Comparison of ENCODE assay signal across 13 mouse cellular contexts in genomic region chr11:5314330-5314741, GRCm38 (mm10). TPM values are rescaled to one million over a fixed set of nuclear protein-coding genes. Genes with fewer than 3 reads are reported as not detected.
DNase-seq lines count a peak whose midpoint lies in the region; ATAC-seq and TF ChIP-seq lines count a peak whose summit lies in the region.
"Had no signal": no experiment of that assay in that cellular context is flagged by ENCODE, and none has a peak within 500 bp of the region (broad histone marks: within the 10 kb centered on the region; RNA-seq: fewer than 3 reads in every experiment).

No protein-coding gene starts in this region.

- no peaks in the 10 kb centered on the region for H3K27me3 ChIP-seq in kidney, postnatal 0 days (ENCODE audit: insufficient read depth, low read length)
- H3K27me3 ChIP-seq in embryonic facial prominence, embryonic 13.5 days = no peaks in the 10 kb centered on the region
- H3K27me3 ChIP-seq in forebrain, postnatal 0 days (ENCODE audit: insufficient read depth, low read length) = no peaks in the 10 kb centered on the region
- no peaks in the 10 kb centered on the region for H3K27me3 ChIP-seq in midbrain, embryonic 15.5 days (replicated peaks)
- H3K27me3 ChIP-seq in liver, embryonic 12.5 days (replicated peaks) = no peaks in the 10 kb centered on the region

- H3K36me3 ChIP-seq in kidney, postnatal 0 days (ENCODE audit: insufficient read depth, low read length) = no peaks in the 10 kb centered on the region
- no peaks in the 10 kb centered on the region for H3K36me3 ChIP-seq in embryonic facial prominence, embryonic 13.5 days
- no peaks in the 10 kb centered on the region for H3K36me3 ChIP-seq in forebrain, postnatal 0 days (ENCODE audit: insufficient read depth)
- H3K36me3 ChIP-seq in midbrain, embryonic 15.5 days (replicated peaks) = no peaks in the 10 kb centered on the region
- H3K36me3 ChIP-seq in liver, embryonic 12.5 days = 0 out of 2 replicates have a peak, but pooled peaks cover 4% of the 10 kb centered on the region

- no peak overlapping the region for H3K4me2 ChIP-seq in kidney, postnatal 0 days (ENCODE audit: low read length)
- no peak overlapping the region for H3K4me2 ChIP-seq in embryonic facial prominence, embryonic 13.5 days
- no peak overlapping the region for H3K4me2 ChIP-seq in forebrain, postnatal 0 days (ENCODE audit: low read depth)
- H3K4me2 ChIP-seq in midbrain, embryonic 15.5 days = no peak overlapping the region
- no peak overlapping the region for H3K4me2 ChIP-seq in liver, embryonic 12.5 days

- no peak for TF ChIP-seq CTCF in kidney, postnatal 0 days (IDR thresholded peaks at IDR 0.05; ENCODE audit: low read depth)
- no peak for TF ChIP-seq CTCF in forebrain, postnatal 0 days (IDR thresholded peaks at IDR 0.05; ENCODE audit: low read depth)

- H3K9me3 ChIP-seq in kidney, postnatal 0 days (replicated peaks; ENCODE audit: low read length) = no peaks in the 10 kb centered on the region
- no peaks in the 10 kb centered on the region for H3K9me3 ChIP-seq in embryonic facial prominence, embryonic 13.5 days
- no peaks in the 10 kb centered on the region for H3K9me3 ChIP-seq in forebrain, postnatal 0 days (ENCODE audit: low read length)
- no peaks in the 10 kb centered on the region for H3K9me3 ChIP-seq in midbrain, embryonic 15.5 days
- no peaks in the 10 kb centered on the region for H3K9me3 ChIP-seq in liver, embryonic 12.5 days (replicated peaks)

- no peak for ATAC-seq in kidney, postnatal 0 days (replicated peaks; ENCODE audit: low FRiP score, low read depth)
- peak; percentile 59; the same call in 1 of the 2 replicates for ATAC-seq in embryonic facial prominence, embryonic 13.5 days (ENCODE audit: insufficient number of reproducible peaks, insufficient read depth, low FRiP score, low TSS enrichment, low read depth)
- peak; percentile 21; the same call in 1 of the 2 replicates for ATAC-seq in forebrain, postnatal 0 days
- no peak for ATAC-seq in midbrain, embryonic 15.5 days (replicated peaks)
- no peak for ATAC-seq in liver, embryonic 12.5 days
- ATAC-seq: inflammation-experienced regulatory T-cells, adult 6 months; lung, postnatal 0 days had no signal

- H3K9ac ChIP-seq in kidney, postnatal 0 days (ENCODE audit: low read depth, low read length) = no peak overlapping the region
- no peak overlapping the region for H3K9ac ChIP-seq in embryonic facial prominence, embryonic 13.5 days
- no peak overlapping the region for H3K9ac ChIP-seq in forebrain, postnatal 0 days
- no peak overlapping the region for H3K9ac ChIP-seq in midbrain, embryonic 15.5 days
- no peak overlapping the region for H3K9ac ChIP-seq in liver, embryonic 12.5 days

- H3K27ac ChIP-seq in kidney, postnatal 0 days = 0 out of 2 replicates have a peak overlapping the region, but pooled peaks have one; percentile 5
- H3K27ac ChIP-seq in embryonic facial prominence, embryonic 13.5 days = peak overlapping the region; percentile 87
- H3K27ac ChIP-seq in forebrain, postnatal 0 days (ENCODE audit: low read depth, low read length) = peak overlapping the region; percentile 70
- H3K27ac ChIP-seq in midbrain, embryonic 15.5 days = peak overlapping the region; percentile 71
- H3K27ac ChIP-seq in liver, embryonic 12.5 days = no peak overlapping the region

- WGBS in kidney, postnatal 0 days = 38% methylated on average over 3 of the region's 3 CpGs
- 3% methylated on average over 3 of the region's 3 CpGs for WGBS in embryonic facial prominence, embryonic 13.5 days
- WGBS in forebrain, postnatal 0 days = 6% methylated on average over 3 of the region's 3 CpGs
- 13% methylated on average over 3 of the region's 3 CpGs for WGBS in midbrain, embryonic 15.5 days
- WGBS in liver, embryonic 12.5 days (ENCODE audit: insufficient replicate concordance) = 58% methylated on average over 3 of the region's 3 CpGs

- peaks cover 20% of the 10 kb centered on the region for H3K4me1 ChIP-seq in kidney, postnatal 0 days (replicated peaks; ENCODE audit: insufficient read depth, low read length)
- peaks cover 38% of the 10 kb centered on the region for H3K4me1 ChIP-seq in embryonic facial prominence, embryonic 13.5 days
- H3K4me1 ChIP-seq in forebrain, postnatal 0 days (ENCODE audit: insufficient read depth) = peaks cover 24% of the 10 kb centered on the region
- H3K4me1 ChIP-seq in midbrain, embryonic 15.5 days = peaks cover 40% of the 10 kb centered on the region
- H3K4me1 ChIP-seq in liver, embryonic 12.5 days = no peaks in the 10 kb centered on the region; the same call in 1 of the 2 replicates

- H3K4me3 ChIP-seq in kidney, postnatal 0 days (replicated peaks; ENCODE audit: low read depth, low read length) = no peak overlapping the region
- no peak overlapping the region for H3K4me3 ChIP-seq in embryonic facial prominence, embryonic 13.5 days
- H3K4me3 ChIP-seq in forebrain, postnatal 0 days (ENCODE audit: low read depth, low read length) = no peak overlapping the region
- no peak overlapping the region for H3K4me3 ChIP-seq in midbrain, embryonic 15.5 days
- H3K4me3 ChIP-seq in liver, embryonic 12.5 days = no peak overlapping the region
- H3K4me3 ChIP-seq: erythroblast, embryonic 14.5 days; myocyte had no signal

- DNase-seq in kidney, postnatal 0 days (ENCODE audit: low spot score) = no peak
- DNase-seq in kidney, postnatal 4 days = no peak
- DNase-seq in forebrain, postnatal 0 days = no peak
- DNase-seq in spleen, postnatal 36 days (ENCODE audit: low spot score in 2 of 2) = no peak
- no peak for DNase-seq in testis, postnatal 14 days (ENCODE audit: low spot score)
- DNase-seq: thymus, postnatal 25 days had no signal

RNA-seq across cellular contexts. Expression of gene Kremen1, which starts 53.0 kb away (rescaled TPM):
- 18.3 and 20.0 TPM in 2 replicates for polyA plus RNA-seq in kidney, postnatal 0 days (2015; fragmentation: Nextera tagmentation; extraction: Ambion mirVana)
- 23.8 and 25.1 TPM in 2 replicates for polyA plus RNA-seq in embryonic facial prominence, embryonic 13.5 days (2015; fragmentation: Nextera tagmentation; extraction: Ambion mirVana)
- total RNA-seq in forebrain, postnatal 0 days (2014; rRNA removed) = 7.5 and 9.7 TPM in 2 replicates
- 2.3 and 2.9 TPM in 2 replicates for polyA plus RNA-seq in forebrain, postnatal 0 days (2015; fragmentation: Nextera tagmentation; extraction: Ambion mirVana)
- 5.2 and 6.0 TPM in 2 replicates for polyA plus RNA-seq in midbrain, embryonic 15.5 days (2015; fragmentation: Nextera tagmentation; extraction: Ambion mirVana)
- polyA plus RNA-seq in liver, embryonic 12.5 days (2016; fragmentation: Nextera tagmentation; extraction: Ambion mirVana) = 2.4 and 3.1 TPM in 2 replicates

Comparison
In these comparisons a context has a peak if more than half of its experiments do, and no peak if none do; other contexts are left out.
1. ATAC-seq: peak in embryonic facial prominence, embryonic 13.5 days (single experiment) and forebrain, postnatal 0 days (single experiment); none in kidney, postnatal 0 days (single experiment), midbrain, embryonic 15.5 days (single experiment) and liver, embryonic 12.5 days (single experiment).